Mouse (Mus musculus) forebrain, embryonic 15.5 days (tissue): ENCODE measurements around the gene 2700049A03Rik. TPM values are rescaled to one million over a fixed set of nuclear protein-coding genes. Genes with fewer than 3 reads are reported as not detected.

Experiments used
- ATAC-seq: fragments of 200-750 bp; cut with Nextera tagmentation; replicated peaks from 2 replicates; pipeline ENCODE4 v1.8.0; 2017; ENCODE audit warnings: mild to moderate bottlenecking, moderate TSS enrichment, moderate library complexity
- H3K27ac ChIP-seq: fragments of 300-500 bp; sonication (generic); replicated peaks from 2 replicates; pipeline ENCODE4 v1.5.1; 2015; ENCODE audit warnings: mild to moderate bottlenecking, inconsistent platforms
- H3K27me3 ChIP-seq: fragments of 300-500 bp; sonication (generic); 2 replicates; pipeline ENCODE4 v1.6.1; 2015; ENCODE audit warnings: inconsistent platforms
- H3K36me3 ChIP-seq: fragments of 300-500 bp; sonication (generic); 2 replicates; pipeline ENCODE4 v1.6.1; 2015; ENCODE audit warnings: mild to moderate bottlenecking, inconsistent platforms
- H3K4me1 ChIP-seq: fragments of 300-500 bp; sonication (generic); 2 replicates; pipeline ENCODE4 v1.6.1; 2015; ENCODE audit warnings: inconsistent platforms
- H3K4me2 ChIP-seq: fragments of 300-500 bp; sonication (generic); replicated peaks from 2 replicates; pipeline ENCODE4 v1.6.1; 2015; ENCODE audit warnings: mild to moderate bottlenecking, inconsistent platforms
- H3K4me3 ChIP-seq: fragments of 300-500 bp; sonication (generic); 2 replicates; pipeline ENCODE4 v1.5.1; 2015; ENCODE audit warnings: mild to moderate bottlenecking, inconsistent platforms
- H3K9ac ChIP-seq: fragments of 300-500 bp; sonication (generic); replicated peaks from 2 replicates; pipeline ENCODE4 v1.6.1; 2015; ENCODE audit warnings: mild to moderate bottlenecking, inconsistent platforms
- H3K9me3 ChIP-seq: fragments of 300-500 bp; sonication (generic); 2 replicates; pipeline ENCODE4 v1.6.1; 2016; ENCODE audit warnings: inconsistent platforms
- WGBS: fragments of 180-500 bp; shearing (Covaris S2); methylation state at CpG from one replicate; pipeline ENCODE4 v1.1.7; 2015; ENCODE audit warnings: mixed read lengths; 5-methylcytosine and 5-hydroxymethylcytosine counted together
- polyA plus RNA-seq: library from polyadenylated mRNA; unstranded; fragments of >200 nt; fragmentation: Nextera tagmentation; extraction: Ambion mirVana; gene quantifications from 2 replicates; pipeline ENCODE4 v1.2.1, GENCODE M21; 2015

2700049A03Rik gene
- polyA plus RNA-seq, 1 experiment from 2014 or later = 20.4 TPM

GRCm38 (mm10) chr12:71279521-71280262, 143.0 kb downstream of the 2700049A03Rik start:
- H3K27me3 ChIP-seq = no peaks in the 10 kb centered on the region
- peaks cover 11% of the 10 kb centered on the region for H3K4me1 ChIP-seq
- H3K9ac ChIP-seq = no peak overlapping the region
- H3K9me3 ChIP-seq = no peaks in the 10 kb centered on the region
- ATAC-seq = peak; percentile 71
- no peak overlapping the region for H3K4me3 ChIP-seq
- peak overlapping the region; percentile 52 for H3K27ac ChIP-seq
- H3K36me3 ChIP-seq = no peaks in the 10 kb centered on the region
- H3K4me2 ChIP-seq = no peak overlapping the region
- WGBS = 32% methylated on average over 12 of the region's 12 CpGs

- peaks cover 11% of the 10 kb centered on the region for H3K4me1 ChIP-seq
- H3K36me3 ChIP-seq = no peaks in the 10 kb centered on the region
- no peak overlapping the region for H3K4me3 ChIP-seq
- no peak for ATAC-seq
- no peak overlapping the region for H3K27ac ChIP-seq
- WGBS = 87% methylated on average over 12 of the region's 12 CpGs
- H3K27me3 ChIP-seq = no peaks in the 10 kb centered on the region
- H3K4me2 ChIP-seq = no peak overlapping the region
- no peaks in the 10 kb centered on the region for H3K9me3 ChIP-seq
- H3K9ac ChIP-seq = no peak overlapping the region
Measured at GRCm38 (mm10) chr12:71281201-71281768, 144.6 kb downstream of the 2700049A03Rik start.

GRCm38 (mm10) chr12:71285399-71285798, 148.8 kb downstream of the 2700049A03Rik start:
- no peak overlapping the region for H3K27ac ChIP-seq
- no peaks in the 10 kb centered on the region for H3K27me3 ChIP-seq
- no peaks in the 10 kb centered on the region for H3K36me3 ChIP-seq
- peaks cover 7% of the 10 kb centered on the region for H3K4me1 ChIP-seq
- no peak overlapping the region for H3K4me2 ChIP-seq
- H3K4me3 ChIP-seq = no peak overlapping the region
- H3K9ac ChIP-seq = no peak overlapping the region
- no peak for ATAC-seq
- H3K9me3 ChIP-seq = no peaks in the 10 kb centered on the region

GRCm38 (mm10) chr12:71290460-71290859, 153.8 kb downstream of the 2700049A03Rik start:
- no peaks in the 10 kb centered on the region for H3K27me3 ChIP-seq

More at GRCm38 (mm10) chr12:71290460-71290859, 153.8 kb downstream of the 2700049A03Rik start:
- Histone ChIP-seq H3K9ac (no peak overlapping the region), H3K27ac (no peak overlapping the region), H3K36me3 (no peaks in the 10 kb centered on the region), H3K4me2 (no peak overlapping the region), H3K4me1 (peaks cover 27% of the 10 kb centered on the region), H3K4me3 (no peak overlapping the region), H3K9me3 (no peaks in the 10 kb centered on the region)
- peak; percentile 66; the same call in 1 of the 2 replicates for ATAC-seq
- WGBS = 48% methylated on average over 2 of the region's 2 CpGs

Other genes with a start within 250 kb of the 2700049A03Rik start
- gene Actr10, start 199.0 kb upstream of the 2700049A03Rik start, polyA plus RNA-seq = 223 and 242 TPM in 2 replicates
- gene Psma3, start 162.2 kb upstream of the 2700049A03Rik start, polyA plus RNA-seq = 550 and 556 TPM in 2 replicates
- 50.3 and 57.1 TPM in 2 replicates for gene Arid4a, start 120.9 kb upstream of the 2700049A03Rik start, polyA plus RNA-seq
- gene Tomm20l, start 25.4 kb upstream of the 2700049A03Rik start, polyA plus RNA-seq = not detected in 2 replicates
- gene Timm9, start 164 bp upstream of the 2700049A03Rik start, polyA plus RNA-seq = 89.4 and 92.6 TPM in 2 replicates
- 38.7 and 42.1 TPM in 2 replicates for gene Dact1, start 173.0 kb downstream of the 2700049A03Rik start, polyA plus RNA-seq